Mouse (Mus musculus) heart, adult 9 months (tissue): ENCODE measurements around the gene Syngr2.
"Not testable (repeated sequence)": the region's sequence is repeated elsewhere in the genome, so short reads cannot be mapped to it uniquely, and the experiment has no call there.

Experiments used
- DNase-seq, 2 experiments: peaks; one replicate each; pipeline ENCODE4 v3.0.0; 2022; ENCODE audit warnings: low spot score in 2 of 2

Gene Syngr2

GRCm38 (mm10) chr11:117781199-117781821 is 28.2 kb upstream of the Syngr2 start:
- DNase-seq, result peak; percentile 73 to 78

GRCm38 (mm10) chr11:117781993-117782704 is 27.3 kb upstream of the Syngr2 start, which contains the start of the genes Tmc8 and Tmc6:
TSS of gene Tmc8 (plus strand) at chr11:117782076.
TSS of gene Tmc6 (minus strand) at chr11:117782198.
- DNase-seq, result peak; percentile 64 to 83

- DNase-seq, result no peak
These were observed 26.8 kb upstream of the Syngr2 start for GRCm38 (mm10) chr11:117782705-117783034.

- DNase-seq, result peak; percentile 47 to 67
These were observed 26.4 kb upstream of the Syngr2 start for GRCm38 (mm10) chr11:117783089-117783488.

- DNase-seq, result peak in 1 of 2 experiments; percentile 57
These were observed 25.7 kb upstream of the Syngr2 start for GRCm38 (mm10) chr11:117783683-117784309.

DNA sequence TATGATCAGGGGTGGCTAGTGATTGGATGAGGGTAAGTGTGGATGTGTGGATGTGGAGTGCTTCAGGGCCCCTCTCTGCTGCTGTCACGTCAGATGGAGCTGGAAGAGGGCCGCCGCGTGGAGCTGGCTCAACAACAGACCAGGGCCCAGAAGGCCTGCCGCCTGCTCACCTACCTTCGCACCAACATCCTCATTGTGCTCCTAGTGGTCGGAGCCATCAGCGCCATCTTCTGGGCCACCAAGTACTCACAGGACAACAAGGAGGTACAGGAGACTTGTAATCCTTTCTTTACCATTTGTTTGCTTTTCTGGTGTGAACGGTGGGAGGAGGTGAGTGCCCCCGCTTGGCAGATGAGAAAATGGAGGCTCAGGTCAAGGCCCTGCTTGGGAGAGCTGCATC is 23.2 kb upstream of the Syngr2 start:
- peak in 1 of 2 experiments; percentile 41 for DNase-seq

DNA sequence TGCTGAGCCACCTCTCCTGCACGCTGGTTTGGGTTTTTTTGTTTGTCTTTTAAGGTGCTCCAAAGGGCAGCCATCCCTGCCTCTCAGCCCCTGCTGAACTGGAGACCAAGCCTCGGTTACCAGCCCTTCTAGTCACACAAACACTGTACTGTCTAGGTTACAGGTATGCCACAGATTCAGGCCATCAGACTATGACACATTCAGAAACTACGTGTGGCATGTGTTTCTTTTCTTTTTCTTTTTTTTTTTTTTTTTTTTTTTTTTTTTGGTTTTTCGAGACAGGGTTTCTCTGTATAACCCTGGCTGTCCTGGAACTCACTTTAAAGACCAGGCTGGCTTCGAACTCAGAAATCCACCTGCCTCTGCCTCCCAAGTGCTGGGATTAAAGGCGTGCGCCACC is 21.0 kb upstream of the Syngr2 start:
- not testable (repeated sequence) for DNase-seq

DNA sequence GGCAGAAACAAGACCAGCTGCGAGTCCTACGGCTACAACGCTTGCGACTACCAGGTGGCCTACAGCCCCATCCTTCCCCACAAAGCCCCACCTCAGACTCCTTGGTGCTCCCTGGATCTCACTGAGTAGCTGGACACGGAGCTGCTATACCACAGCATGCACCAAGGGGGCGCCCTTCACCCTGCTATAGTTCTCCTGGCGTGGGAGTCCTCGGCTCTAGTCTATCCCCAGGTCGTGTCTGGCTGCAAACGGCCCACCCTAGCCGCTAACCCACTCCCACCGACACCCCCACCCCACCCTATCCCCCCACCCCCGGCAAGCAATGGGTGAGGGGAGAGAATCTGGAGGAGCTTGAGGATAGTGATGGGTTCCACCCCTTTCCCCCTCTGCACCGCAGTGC is 19.2 kb upstream of the Syngr2 start:
- DNase-seq, result peak; percentile 46 to 58

DNA sequence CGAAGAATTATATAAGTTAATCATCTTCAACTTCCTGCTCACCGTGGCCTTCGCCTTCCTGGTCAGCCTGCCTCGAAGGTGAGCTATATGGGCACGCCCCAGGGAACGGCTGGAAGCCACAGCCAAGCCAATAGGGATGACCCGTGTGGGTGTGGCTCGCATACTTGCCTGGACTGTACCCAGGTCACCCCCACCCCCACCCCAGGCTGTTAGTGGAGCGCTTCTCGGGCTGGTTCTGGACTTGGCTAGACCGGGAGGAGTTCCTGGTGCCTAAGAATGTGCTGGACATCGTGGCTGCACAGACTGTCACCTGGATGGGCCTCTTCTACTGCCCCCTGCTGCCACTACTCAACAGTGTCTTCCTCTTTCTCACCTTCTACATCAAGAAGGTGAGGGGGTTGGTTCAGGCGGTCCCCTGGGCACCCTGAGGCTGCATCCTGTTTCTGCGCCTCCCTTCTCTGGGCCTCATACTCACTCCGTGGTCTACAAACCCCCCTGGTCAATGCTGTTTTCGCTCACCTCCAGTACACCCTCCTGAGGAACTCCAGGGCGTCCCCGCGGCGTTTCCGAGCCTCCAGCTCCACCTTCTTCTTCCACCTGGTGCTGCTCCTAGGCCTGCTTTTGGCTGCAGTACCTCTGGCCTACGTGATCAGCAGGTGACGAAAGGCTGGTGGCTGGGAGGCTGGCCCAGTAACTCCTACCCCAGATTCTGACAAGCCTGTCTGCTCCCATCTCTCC is 18.6 kb upstream of the Syngr2 start:
- no peak for DNase-seq

DNA sequence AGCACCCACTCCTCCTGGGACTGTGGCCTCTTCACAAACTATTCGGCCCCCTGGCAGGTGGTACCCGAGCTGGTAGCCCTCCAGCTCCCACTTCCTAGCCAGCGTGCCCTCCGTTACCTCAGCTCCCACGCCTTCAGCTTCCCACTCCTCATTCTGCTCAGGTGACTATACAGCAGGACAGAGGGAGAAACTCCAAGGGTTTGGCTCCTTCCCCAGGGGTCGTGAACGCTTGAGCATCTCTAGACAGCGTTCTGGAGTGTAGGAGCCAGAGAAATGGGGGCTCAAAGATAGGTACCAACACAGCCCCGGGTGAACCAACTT is 18.1 kb upstream of the Syngr2 start:
- no peak for DNase-seq

- no peak for DNase-seq
These were observed 17.1 kb upstream of the Syngr2 start for GRCm38 (mm10) chr11:117792281-117792888.

DNA sequence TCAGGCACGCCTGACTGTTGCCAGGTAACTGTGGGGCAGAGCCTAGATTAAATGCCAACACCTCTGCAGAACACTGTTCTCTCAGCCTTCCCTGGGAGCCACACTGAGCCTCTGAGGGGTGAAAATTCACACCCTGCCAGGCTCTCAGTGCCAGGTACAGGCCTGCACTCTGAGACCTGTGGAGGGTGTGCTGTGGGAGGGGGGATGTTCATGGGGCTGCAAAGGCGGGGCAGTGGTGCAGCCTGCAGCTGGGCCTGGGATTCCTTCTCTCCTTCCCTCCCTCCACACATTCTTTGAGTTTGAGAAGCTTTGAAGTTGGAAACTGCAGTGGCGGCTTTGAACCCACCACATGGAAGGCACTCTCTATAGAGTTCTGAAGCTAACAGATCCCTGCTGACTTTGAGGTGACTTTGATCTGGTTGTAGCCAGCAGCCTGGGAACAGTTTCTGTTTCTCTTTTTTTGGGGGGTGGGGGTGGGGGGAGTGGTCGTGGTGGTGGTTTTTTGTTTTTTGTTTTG is 15.4 kb upstream of the Syngr2 start:
- DNase-seq, result no peak

- no peak for DNase-seq
These were observed 12.5 kb upstream of the Syngr2 start for GRCm38 (mm10) chr11:117796954-117797353.

GRCm38 (mm10) chr11:117797511-117798159 is 11.8 kb upstream of the Syngr2 start, which contains the start of gene 6030468B19Rik:
TSS of gene 6030468B19Rik (plus strand) at chr11:117797660.
- no peak for DNase-seq

DNA sequence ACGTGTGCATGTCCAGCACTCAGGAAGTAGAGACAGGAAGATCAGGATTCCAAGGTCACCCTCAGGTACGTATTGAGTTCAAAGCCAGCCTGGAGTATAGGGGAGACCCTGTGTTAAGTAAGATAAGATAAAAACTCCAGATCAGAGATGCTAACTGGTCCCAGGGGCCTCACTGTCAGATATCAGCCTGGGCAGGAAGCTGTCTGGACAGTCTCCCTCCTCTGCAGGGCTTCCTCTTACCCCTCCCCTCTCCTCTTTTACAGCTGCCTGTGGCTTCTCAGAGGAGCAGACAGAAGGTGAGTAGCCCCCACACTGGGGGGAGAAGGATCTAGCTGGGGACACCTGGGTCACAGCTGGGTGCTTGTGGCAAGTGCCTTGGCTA is 11.3 kb upstream of the Syngr2 start:
- no peak for DNase-seq

- no peak for DNase-seq
These were observed 10.3 kb upstream of the Syngr2 start for GRCm38 (mm10) chr11:117799174-117799573.

DNA sequence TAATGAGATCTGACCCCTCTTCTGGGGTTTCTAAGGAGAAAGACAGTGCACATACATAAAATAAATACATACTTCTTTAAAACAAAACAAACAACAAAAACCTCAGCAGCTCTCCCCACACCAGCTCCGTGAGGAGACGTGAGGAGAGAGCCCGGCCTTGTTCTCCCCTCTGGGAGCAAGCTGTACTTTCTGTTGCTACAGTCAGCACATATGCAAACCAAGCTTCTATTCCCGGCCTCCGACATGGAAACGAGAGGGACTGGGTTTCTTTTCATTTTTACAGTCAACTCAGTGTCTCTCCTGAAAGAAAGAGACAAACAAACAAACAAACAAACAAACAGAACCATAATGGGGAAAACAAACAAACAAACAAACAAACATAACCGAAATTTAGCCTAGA is 9.4 kb upstream of the Syngr2 start:
- no peak for DNase-seq

- DNase-seq, result no peak
These were observed 7.8 kb upstream of the Syngr2 start for GRCm38 (mm10) chr11:117801650-117802049.

GRCm38 (mm10) chr11:117803166-117803688 is 6.2 kb upstream of the Syngr2 start:
- no peak for DNase-seq

DNA sequence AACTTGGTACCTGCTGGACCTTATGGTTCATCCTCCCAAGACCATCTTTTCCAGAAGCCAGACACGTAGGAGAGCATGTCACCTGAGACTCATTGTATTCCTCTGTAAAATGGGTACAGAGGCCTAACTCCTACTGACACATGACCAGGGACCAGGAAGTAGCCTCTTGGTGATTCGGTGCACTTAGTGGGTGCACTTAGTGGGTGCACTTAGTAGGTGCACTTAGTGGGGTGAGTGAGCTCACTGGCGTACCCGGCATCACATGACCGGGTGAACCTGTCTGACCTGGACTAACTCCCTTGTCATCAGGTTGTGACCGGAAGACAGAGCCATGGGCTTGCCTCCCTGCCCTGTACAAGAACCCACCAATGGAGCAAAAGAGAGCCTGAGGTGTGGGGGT is 2.7 kb upstream of the Syngr2 start:
- DNase-seq, result no peak
